Mouse (Mus musculus) forebrain, embryonic 14.5 days (tissue): ENCODE measurements around the gene Nipsnap3b. TPM values are rescaled to one million over a fixed set of nuclear protein-coding genes. Genes with fewer than 3 reads are reported as not detected.

ENCODE experiments used
- ATAC-seq: fragments of 200-750 bp; cut with Nextera tagmentation; 2 replicates; pipeline ENCODE4 v1.8.0; 2017; ENCODE audit warnings: mild to moderate bottlenecking, moderate library complexity
- DNase-seq: peaks from one replicate; pipeline ENCODE4 v3.0.0-alpha.2; 2015; ENCODE audit warnings: low spot score
- H3K27ac ChIP-seq: fragments of 300-500 bp; sonication (generic); 2 replicates; pipeline ENCODE4 v1.5.1; 2014; ENCODE audit warnings: low read depth, mild to moderate bottlenecking, control low read depth, low read length, moderate library complexity
- H3K27me3 ChIP-seq: fragments of 300-500 bp; sonication (generic); replicated peaks from 2 replicates; pipeline ENCODE4 v1.6.1; 2014; ENCODE audit warnings: low read length, control low read depth, mixed read lengths; ENCODE audit not compliant: control insufficient read depth, insufficient read depth
- H3K36me3 ChIP-seq: fragments of 300-500 bp; sonication (generic); 2 replicates; pipeline ENCODE4 v1.6.1; 2014; ENCODE audit warnings: low read length, control low read depth; ENCODE audit not compliant: control insufficient read depth, insufficient read depth
- H3K4me1 ChIP-seq: fragments of 300-500 bp; sonication (generic); 2 replicates; pipeline ENCODE4 v1.6.1; 2014; ENCODE audit warnings: antibody characterized with exemption, low read length, control low read depth; ENCODE audit not compliant: control insufficient read depth, insufficient read depth
- H3K4me2 ChIP-seq: fragments of 300-500 bp; sonication (generic); 2 replicates; pipeline ENCODE4 v1.6.1; 2014; ENCODE audit warnings: mild to moderate bottlenecking, control low read depth, low read length
- H3K4me3 ChIP-seq: fragments of 300-500 bp; sonication (generic); 2 replicates; pipeline ENCODE4 v1.5.1; 2014; ENCODE audit warnings: low read depth, low read length, control low read depth
- H3K9ac ChIP-seq: fragments of 300-500 bp; sonication (generic); 2 replicates; pipeline ENCODE4 v1.6.1; 2014; ENCODE audit warnings: mild to moderate bottlenecking, low read length, control low read depth, moderate library complexity
- H3K9me3 ChIP-seq: fragments of 300-500 bp; sonication (generic); replicated peaks from 2 replicates; pipeline ENCODE4 v1.6.1; 2016; ENCODE audit warnings: low read length, control low read depth, mixed read lengths; ENCODE audit not compliant: control insufficient read depth
- WGBS: fragments of 180-500 bp; shearing (Covaris S2); extraction: QIAGEN DNeasy Blood & Tissue Kit; methylation state at CpG from one replicate; pipeline ENCODE4 v1.1.7; 2014; 5-methylcytosine and 5-hydroxymethylcytosine counted together
- polyA plus RNA-seq: library from polyadenylated mRNA; unstranded; fragments of >200 nt; fragmentation: Nextera tagmentation; extraction: Ambion mirVana; gene quantifications from 2 replicates; pipeline ENCODE4 v1.2.1, GENCODE M21; 2014

The Nipsnap3b gene
- polyA plus RNA-seq, 1 experiment from 2014 or later, result 173 TPM

DNA sequence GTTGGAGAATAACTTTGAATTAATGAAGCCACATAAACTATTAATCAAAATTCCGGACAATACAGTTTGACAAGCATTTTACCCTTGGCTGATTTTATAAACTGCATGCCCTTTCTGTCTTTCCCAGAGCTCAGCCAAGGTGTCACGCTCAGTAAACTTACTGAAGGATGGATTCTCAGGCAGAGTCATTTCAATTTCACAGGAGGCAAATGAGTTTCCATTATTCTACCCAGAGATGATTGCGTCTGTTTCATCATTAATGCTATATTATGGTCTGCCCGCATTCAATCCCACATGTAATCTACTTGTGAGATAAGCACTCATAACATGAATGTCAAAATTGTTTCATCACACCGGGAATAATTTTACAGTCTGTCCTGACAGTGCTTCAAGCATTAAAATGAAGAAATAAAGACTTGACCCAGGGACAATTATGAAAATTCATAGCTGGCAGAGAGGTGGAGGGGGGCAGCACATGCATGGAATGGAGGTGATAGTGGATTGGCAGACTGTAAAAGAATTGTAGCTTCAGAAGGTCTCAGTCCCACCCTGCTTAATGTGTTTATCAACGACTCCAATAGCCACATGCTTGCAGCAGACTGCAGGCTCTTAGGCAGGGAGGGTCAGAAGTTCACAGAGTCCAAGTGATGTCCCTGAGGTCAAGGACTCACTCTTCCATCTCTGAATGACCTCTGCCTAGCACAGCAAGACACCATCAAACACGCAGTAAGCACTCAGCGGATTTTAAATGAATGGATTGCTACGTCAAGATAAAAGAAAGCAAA lies 34.8 kb downstream of the Nipsnap3b start:
- no peak for DNase-seq
- Histone ChIP-seq H3K9ac (no peak overlapping the region), H3K4me3 (no peak overlapping the region), H3K4me2 (no peak overlapping the region), H3K27me3 (no peaks in the 10 kb centered on the region), H3K27ac (no peak overlapping the region), H3K36me3 (peaks cover 14% of the 10 kb centered on the region; the same call in 1 of the 2 replicates), H3K4me1 (no peaks in the 10 kb centered on the region), H3K9me3 (no peaks in the 10 kb centered on the region)
- WGBS, result 78% methylated on average over 9 of the region's 9 CpGs
- ATAC-seq, result no peak

- no peak overlapping the region for H3K4me3 ChIP-seq
- H3K27ac ChIP-seq, result no peak overlapping the region
- 88% methylated on average over 7 of the region's 7 CpGs for WGBS
- no peaks in the 10 kb centered on the region for H3K4me1 ChIP-seq
- no peaks in the 10 kb centered on the region for H3K9me3 ChIP-seq
- no peaks in the 10 kb centered on the region for H3K27me3 ChIP-seq
- H3K9ac ChIP-seq, result no peak overlapping the region
- DNase-seq, result no peak
- H3K4me2 ChIP-seq, result no peak overlapping the region
- H3K36me3 ChIP-seq, result peaks cover 16% of the 10 kb centered on the region
- ATAC-seq, result no peak
Measured at GRCm38 (mm10) chr4:53062301-53063008, 50.8 kb downstream of the Nipsnap3b start.

Other genes starting within 250 kb of the Nipsnap3b start
- not detected in 2 replicates for gene Olfr275, start 197.3 kb upstream of the Nipsnap3b start, polyA plus RNA-seq
- gene Olfr273, start 152.6 kb upstream of the Nipsnap3b start, polyA plus RNA-seq, result not detected in 2 replicates
- not detected in 2 replicates for gene Olfr272, start 92.7 kb upstream of the Nipsnap3b start, polyA plus RNA-seq
- not detected in 2 replicates for gene Olfr270, start 47.3 kb upstream of the Nipsnap3b start, polyA plus RNA-seq
- not detected in 2 replicates for gene Nipsnap3a, start 22.6 kb upstream of the Nipsnap3b start, polyA plus RNA-seq
- 9.6 and 12.3 TPM in 2 replicates for gene Abca1, start 148.0 kb downstream of the Nipsnap3b start, polyA plus RNA-seq